Mouse (Mus musculus): ENCODE measurements around the gene Tollip. TPM values are rescaled to one million over a fixed set of nuclear protein-coding genes. Genes with fewer than 3 reads are reported as not detected.

Gene Tollip
- total RNA-seq (2014; rRNA removed; ENCODE audit: low replicate concordance) (60.0 and 70.3 TPM in 2 replicates), polyA plus RNA-seq (2015; fragmentation: Nextera tagmentation; extraction: Ambion mirVana) (28.1 and 30.8 TPM in 2 replicates)

- ATAC-seq (ENCODE audit: insufficient read depth, low read depth) (no peak), DNase-seq (ENCODE audit: low spot score) (no peak)
- Histone ChIP-seq H3K9ac (replicated peaks; ENCODE audit: low read depth, low read length) (no peak within 1 kb of the TSS), H3K27me3 (ENCODE audit: control insufficient read depth, insufficient read depth, low read length) (peaks cover 4% of the 10 kb centered on the region; the same call in 1 of the 2 replicates), H3K4me2 (ENCODE audit: low read depth, low read length) (no peak within 1 kb of the TSS), H3K4me1 (ENCODE audit: control insufficient read depth, insufficient read depth) (no peaks in the 10 kb centered on the region), H3K9me3 (replicated peaks; ENCODE audit: control insufficient read depth, low read length) (no peaks in the 10 kb centered on the region), H3K36me3 (replicated peaks; ENCODE audit: control insufficient read depth, insufficient read depth, low read length) (no peaks in the 10 kb centered on the region), H3K27ac (ENCODE audit: low read depth) (no peak within 1 kb of the TSS), H3K4me3 (ENCODE audit: low read depth, low read length) (no peak within 1 kb of the TSS)
- 91% methylated on average over 2 of the region's 2 CpGs for WGBS
- no peak for TF ChIP-seq CTCF (IDR thresholded peaks at IDR 0.05; ENCODE audit: low read depth)
- TF ChIP-seq EP300 (IDR thresholded peaks at IDR 0.05; ENCODE audit: low read depth) = no peak
These were observed at the start of gene Tollip for GRCm38 (mm10) chr7:141918407-141918806. Tollip (minus strand) TSS chr7:141918507.

DNA sequence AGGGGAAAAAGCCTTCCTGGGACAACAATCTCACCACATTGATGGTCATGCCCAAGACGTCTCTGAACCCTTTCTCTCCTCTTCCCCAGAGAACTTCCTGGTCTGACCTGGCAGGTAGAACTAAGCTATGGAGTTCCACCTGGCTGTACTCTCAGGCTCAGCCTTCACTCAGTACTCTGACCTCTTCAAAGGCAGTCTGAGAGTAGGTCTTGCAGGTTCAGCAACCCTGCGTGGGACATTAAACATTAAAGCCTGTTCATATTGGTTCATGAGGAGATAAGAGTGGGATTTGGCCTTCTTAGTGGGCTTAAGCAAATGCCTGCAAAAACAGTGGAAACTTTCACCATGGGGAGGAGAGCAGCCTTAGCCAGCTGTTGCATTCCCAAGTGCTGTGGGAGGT lies 48.0 kb upstream of the Tollip start:
- Histone ChIP-seq H3K36me3 (replicated peaks; ENCODE audit: control insufficient read depth, insufficient read depth, low read length) (no peaks in the 10 kb centered on the region), H3K27ac (ENCODE audit: low read depth) (no peak overlapping the region), H3K4me1 (ENCODE audit: control insufficient read depth, insufficient read depth) (no peaks in the 10 kb centered on the region), H3K4me2 (ENCODE audit: low read depth, low read length) (no peak overlapping the region), H3K4me3 (ENCODE audit: low read depth, low read length) (no peak overlapping the region), H3K9ac (replicated peaks; ENCODE audit: low read depth, low read length) (no peak overlapping the region), H3K27me3 (ENCODE audit: control insufficient read depth, insufficient read depth, low read length) (no peaks in the 10 kb centered on the region), H3K9me3 (replicated peaks; ENCODE audit: control insufficient read depth, low read length) (no peaks in the 10 kb centered on the region)
- 67% methylated on average over 2 of the region's 2 CpGs for WGBS
- DNase-seq (ENCODE audit: low spot score) = no peak
- ATAC-seq (ENCODE audit: insufficient read depth, low read depth) = no peak
- TF ChIP-seq EP300 (IDR thresholded peaks at IDR 0.05; ENCODE audit: low read depth) (no peak), CTCF (IDR thresholded peaks at IDR 0.05; ENCODE audit: low read depth) (no peak)

DNA sequence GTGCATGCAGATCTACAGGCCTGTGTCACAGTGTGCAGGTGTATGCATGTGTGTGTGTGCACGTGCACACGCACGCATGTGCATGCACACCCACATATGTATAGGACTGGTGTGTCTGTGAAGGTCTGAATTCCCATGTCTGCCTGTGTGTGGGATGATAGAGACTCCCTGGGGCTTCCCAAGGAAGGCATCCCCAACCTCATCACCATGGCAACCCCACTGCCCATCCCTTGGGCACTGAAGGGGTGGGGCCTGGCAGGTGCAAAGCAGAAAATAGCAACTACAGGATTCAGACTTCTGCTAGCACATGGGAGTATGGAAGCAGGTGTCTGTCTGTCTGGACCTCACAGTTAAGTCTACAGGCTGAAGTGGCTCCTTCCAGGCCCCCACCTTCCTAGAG lies 44.2 kb upstream of the Tollip start:
- TF ChIP-seq EP300 (IDR thresholded peaks at IDR 0.05; ENCODE audit: low read depth) = no peak
- no peak for TF ChIP-seq CTCF (IDR thresholded peaks at IDR 0.05; ENCODE audit: low read depth)
- H3K4me2 ChIP-seq (ENCODE audit: low read depth, low read length) = no peak overlapping the region
- H3K9ac ChIP-seq (replicated peaks; ENCODE audit: low read depth, low read length) = no peak overlapping the region
- H3K36me3 ChIP-seq (replicated peaks; ENCODE audit: control insufficient read depth, insufficient read depth, low read length) = no peaks in the 10 kb centered on the region
- no peak for DNase-seq (ENCODE audit: low spot score)
- no peaks in the 10 kb centered on the region for H3K4me1 ChIP-seq (ENCODE audit: control insufficient read depth, insufficient read depth)
- H3K4me3 ChIP-seq (ENCODE audit: low read depth, low read length) = no peak overlapping the region
- H3K9me3 ChIP-seq (replicated peaks; ENCODE audit: control insufficient read depth, low read length) = no peaks in the 10 kb centered on the region
- no peak for ATAC-seq (ENCODE audit: insufficient read depth, low read depth)
- 82% methylated on average over 3 of the region's 3 CpGs for WGBS
- no peak overlapping the region for H3K27ac ChIP-seq (ENCODE audit: low read depth)
- no peaks in the 10 kb centered on the region for H3K27me3 ChIP-seq (ENCODE audit: control insufficient read depth, insufficient read depth, low read length)

DNA sequence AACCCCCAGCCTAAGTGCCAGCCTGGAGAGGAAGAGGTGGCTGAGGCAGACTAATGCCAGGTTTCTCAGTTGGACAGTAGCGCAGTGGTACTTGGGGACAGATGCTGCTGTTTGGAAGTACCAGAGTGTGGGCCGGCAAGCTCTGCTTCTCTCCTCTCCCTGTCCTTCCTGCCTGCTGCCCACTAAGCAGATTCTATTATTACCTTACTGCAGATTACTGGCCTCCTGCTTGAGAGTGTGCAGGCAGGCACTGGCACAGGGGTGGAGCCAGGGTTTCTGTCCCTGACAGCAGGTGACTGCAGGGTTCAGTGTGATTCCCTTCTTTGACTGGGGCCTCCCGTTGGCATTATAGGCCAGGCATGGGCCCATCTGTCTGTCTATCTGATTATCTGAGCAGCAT lies 43.2 kb upstream of the Tollip start:
- H3K4me3 ChIP-seq (ENCODE audit: low read depth, low read length) = no peak overlapping the region
- H3K4me2 ChIP-seq (ENCODE audit: low read depth, low read length) = no peak overlapping the region
- DNase-seq (ENCODE audit: low spot score) (no peak), ATAC-seq (ENCODE audit: insufficient read depth, low read depth) (no peak)
- no peaks in the 10 kb centered on the region for H3K36me3 ChIP-seq (replicated peaks; ENCODE audit: control insufficient read depth, insufficient read depth, low read length)
- no peaks in the 10 kb centered on the region for H3K4me1 ChIP-seq (ENCODE audit: control insufficient read depth, insufficient read depth)
- H3K27ac ChIP-seq (ENCODE audit: low read depth) = no peak overlapping the region
- WGBS = 69% methylated on average over 3 of the region's 3 CpGs
- no peak overlapping the region for H3K9ac ChIP-seq (replicated peaks; ENCODE audit: low read depth, low read length)
- TF ChIP-seq CTCF (IDR thresholded peaks at IDR 0.05; ENCODE audit: low read depth) = no peak
- TF ChIP-seq EP300 (IDR thresholded peaks at IDR 0.05; ENCODE audit: low read depth) = no peak
- 0 out of 2 replicates have a peak, but pooled peaks cover 4% of the 10 kb centered on the region for H3K27me3 ChIP-seq (ENCODE audit: control insufficient read depth, insufficient read depth, low read length)
- H3K9me3 ChIP-seq (replicated peaks; ENCODE audit: control insufficient read depth, low read length) = no peaks in the 10 kb centered on the region

DNA sequence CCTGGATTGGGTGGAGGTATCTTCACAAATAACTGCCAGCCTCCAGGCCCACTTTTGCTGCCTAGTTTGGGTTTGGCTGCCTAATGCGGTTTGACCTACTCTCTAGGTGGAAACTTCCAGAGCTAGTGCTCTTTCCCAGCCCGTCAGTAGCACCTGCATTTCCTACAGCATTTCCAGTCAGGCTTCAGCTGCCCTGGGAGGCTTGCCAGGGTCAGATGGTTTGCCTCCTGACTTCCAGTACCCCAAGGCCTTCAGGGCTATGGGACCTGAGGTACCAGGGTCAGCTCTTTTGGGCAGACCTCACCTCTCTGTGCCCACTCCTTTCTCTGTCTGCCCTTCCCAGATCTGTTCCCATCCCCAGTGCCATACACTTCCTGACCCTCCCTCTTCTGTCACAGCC lies 42.6 kb upstream of the Tollip start:
- no peak for ATAC-seq (ENCODE audit: insufficient read depth, low read depth)
- WGBS = 57% methylated on average over 2 of the region's 2 CpGs
- Histone ChIP-seq H3K4me2 (ENCODE audit: low read depth, low read length) (no peak overlapping the region), H3K27ac (ENCODE audit: low read depth) (no peak overlapping the region), H3K4me1 (ENCODE audit: control insufficient read depth, insufficient read depth) (no peaks in the 10 kb centered on the region), H3K9ac (replicated peaks; ENCODE audit: low read depth, low read length) (no peak overlapping the region), H3K27me3 (ENCODE audit: control insufficient read depth, insufficient read depth, low read length) (peaks cover 4% of the 10 kb centered on the region; the same call in 1 of the 2 replicates), H3K4me3 (ENCODE audit: low read depth, low read length) (no peak overlapping the region), H3K36me3 (replicated peaks; ENCODE audit: control insufficient read depth, insufficient read depth, low read length) (no peaks in the 10 kb centered on the region), H3K9me3 (replicated peaks; ENCODE audit: control insufficient read depth, low read length) (no peaks in the 10 kb centered on the region)
- DNase-seq (ENCODE audit: low spot score) = no peak
- TF ChIP-seq EP300 (IDR thresholded peaks at IDR 0.05; ENCODE audit: low read depth) (no peak), CTCF (IDR thresholded peaks at IDR 0.05; ENCODE audit: low read depth) (no peak)

- no peak for DNase-seq (ENCODE audit: low spot score)
- no peak for TF ChIP-seq CTCF (IDR thresholded peaks at IDR 0.05; ENCODE audit: low read depth)
- TF ChIP-seq EP300 (IDR thresholded peaks at IDR 0.05; ENCODE audit: low read depth) = no peak
- H3K4me1 ChIP-seq (ENCODE audit: control insufficient read depth, insufficient read depth) = no peaks in the 10 kb centered on the region
These were observed 40.8 kb upstream of the Tollip start for GRCm38 (mm10) chr7:141959133-141959532.

More at GRCm38 (mm10) chr7:141959133-141959532, 40.8 kb upstream of the Tollip start:
- ATAC-seq (ENCODE audit: insufficient read depth, low read depth) = no peak
- H3K27ac ChIP-seq (ENCODE audit: low read depth) = no peak overlapping the region
- H3K4me2 ChIP-seq (ENCODE audit: low read depth, low read length) = no peak overlapping the region
- H3K27me3 ChIP-seq (ENCODE audit: control insufficient read depth, insufficient read depth, low read length) = peaks cover 8% of the 10 kb centered on the region
- no peaks in the 10 kb centered on the region for H3K9me3 ChIP-seq (replicated peaks; ENCODE audit: control insufficient read depth, low read length)
- no peak overlapping the region for H3K9ac ChIP-seq (replicated peaks; ENCODE audit: low read depth, low read length)
- H3K4me3 ChIP-seq (ENCODE audit: low read depth, low read length) = no peak overlapping the region
- 67% methylated on average over 1 of the region's 1 CpGs for WGBS
- H3K36me3 ChIP-seq (replicated peaks; ENCODE audit: control insufficient read depth, insufficient read depth, low read length) = no peaks in the 10 kb centered on the region

Measured in heart, postnatal 0 days (tissue).